Mouse (Mus musculus): ENCODE data around the gene Sept11. TPM values are rescaled to one million over a fixed set of nuclear protein-coding genes. Genes with fewer than 3 reads are reported as not detected.

Sept11 gene
- polyA plus RNA-seq, 1 experiment from 2014 or later = 33.9 TPM

DNA sequence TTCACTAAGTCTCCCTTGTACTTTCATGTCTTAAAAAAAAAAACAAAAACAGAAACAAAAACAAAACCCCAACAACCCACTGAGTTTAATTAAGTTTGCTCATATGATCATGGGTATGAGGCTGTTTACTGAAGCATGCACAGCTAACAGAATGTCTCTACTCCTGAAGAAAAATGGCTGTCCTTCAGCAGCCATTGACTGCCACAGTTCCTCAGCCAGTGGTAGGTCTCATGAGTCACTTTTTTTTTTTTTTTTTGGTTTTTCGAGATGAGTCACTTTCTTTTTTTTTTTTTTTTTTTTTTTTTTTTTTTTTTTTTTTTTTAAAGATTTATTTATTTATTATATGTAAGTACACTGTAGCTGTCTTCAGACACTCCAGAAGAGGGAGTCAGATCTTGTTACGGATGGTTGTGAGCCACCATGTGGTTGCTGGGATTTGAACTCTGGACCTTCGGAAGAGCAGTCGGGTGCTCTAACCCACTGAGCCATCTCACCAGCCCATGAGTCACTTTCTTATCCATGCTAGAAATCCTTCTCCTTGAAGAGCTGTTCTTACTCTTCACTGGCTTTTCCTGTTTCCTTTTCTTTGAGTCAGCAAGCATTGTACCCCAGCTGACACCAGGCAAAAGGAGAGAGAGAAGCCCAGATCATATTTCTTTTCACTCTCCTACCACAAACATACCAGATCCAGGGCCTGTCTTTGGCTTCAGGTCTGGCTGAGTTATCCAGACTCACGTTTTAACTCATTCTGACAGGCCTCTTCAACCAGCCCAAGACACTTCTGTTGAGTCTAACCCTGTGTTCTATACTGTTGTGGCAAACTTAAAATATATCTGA, 12.0 kb downstream of the Sept11 start:
- WGBS (ENCODE audit: missing documents) = 97% methylated on average over 3 of the region's 5 CpGs
- Histone ChIP-seq H3K36me3 (ENCODE audit: inconsistent target) (no peaks in the 10 kb centered on the region), H3K79me2 (ENCODE audit: inconsistent target) (peaks cover 91% of the 10 kb centered on the region), H3K4me3 (ENCODE audit: inconsistent target) (no peak overlapping the region), H3K27ac (peak overlapping the region; percentile 28; the same call in 1 of the 2 replicates)

GRCm38 (mm10) chr5:93106048-93106447, 12.8 kb downstream of the Sept11 start:
- no peaks in the 10 kb centered on the region for H3K36me3 ChIP-seq (ENCODE audit: inconsistent target)
- H3K27ac ChIP-seq = no peak overlapping the region
- peaks cover 91% of the 10 kb centered on the region for H3K79me2 ChIP-seq (ENCODE audit: inconsistent target)
- WGBS (ENCODE audit: missing documents) = 95% methylated on average over 4 of the region's 4 CpGs
- H3K4me3 ChIP-seq (ENCODE audit: inconsistent target) = no peak overlapping the region

GRCm38 (mm10) chr5:93108703-93109102, 15.5 kb downstream of the Sept11 start:
- WGBS (ENCODE audit: missing documents) = 79% methylated on average over 4 of the region's 4 CpGs
- no peak overlapping the region for H3K4me3 ChIP-seq (ENCODE audit: inconsistent target)
- no peaks in the 10 kb centered on the region for H3K36me3 ChIP-seq (ENCODE audit: inconsistent target)
- H3K27ac ChIP-seq = no peak overlapping the region
- H3K79me2 ChIP-seq (ENCODE audit: inconsistent target) = peaks cover 91% of the 10 kb centered on the region

- no peaks in the 10 kb centered on the region for H3K36me3 ChIP-seq (ENCODE audit: inconsistent target)
- H3K27ac ChIP-seq = no peak overlapping the region
- WGBS (ENCODE audit: missing documents) = 33% methylated on average over 2 of the region's 2 CpGs
These were observed 16.3 kb downstream of the Sept11 start for GRCm38 (mm10) chr5:93109555-93109954.

DNA sequence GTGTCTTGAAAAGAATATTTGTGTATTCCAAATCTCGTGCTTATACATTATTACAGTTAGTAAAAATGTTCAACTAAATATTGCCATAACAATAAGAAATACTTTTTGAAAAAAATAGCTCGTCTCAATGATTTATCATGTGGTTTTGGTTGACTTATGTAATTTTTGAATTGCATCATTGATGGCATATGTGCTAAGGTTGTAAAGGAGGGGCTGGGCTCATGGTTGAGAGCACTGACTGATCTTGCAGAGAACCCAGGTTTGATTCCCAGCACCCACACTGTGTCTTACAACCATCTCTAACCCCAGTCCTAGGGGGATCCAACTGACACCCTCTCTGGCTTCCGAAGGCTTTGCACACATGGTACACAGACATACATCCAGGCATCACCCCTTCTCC, 19.1 kb downstream of the Sept11 start:
- no peak overlapping the region for H3K27ac ChIP-seq
- H3K4me3 ChIP-seq (ENCODE audit: inconsistent target) = no peak overlapping the region
- no peaks in the 10 kb centered on the region for H3K36me3 ChIP-seq (ENCODE audit: inconsistent target)
- WGBS (ENCODE audit: missing documents) = 58% methylated on average over 3 of the region's 3 CpGs
- peaks cover 98% of the 10 kb centered on the region for H3K79me2 ChIP-seq (ENCODE audit: inconsistent target)

More at GRCm38 (mm10) chr5:93109555-93109954, 16.3 kb downstream of the Sept11 start:
- peaks cover 91% of the 10 kb centered on the region for H3K79me2 ChIP-seq (ENCODE audit: inconsistent target)
- H3K4me3 ChIP-seq (ENCODE audit: inconsistent target) = no peak overlapping the region

- Histone ChIP-seq H3K36me3 (ENCODE audit: inconsistent target) (no peaks in the 10 kb centered on the region), H3K79me2 (ENCODE audit: inconsistent target) (peaks cover 100% of the 10 kb centered on the region), H3K4me3 (ENCODE audit: inconsistent target) (no peak overlapping the region), H3K27ac (no peak overlapping the region)
- WGBS (ENCODE audit: missing documents) = 94% methylated on average over 5 of the region's 5 CpGs
These were observed 20.3 kb downstream of the Sept11 start for GRCm38 (mm10) chr5:93113517-93113916.

DNA sequence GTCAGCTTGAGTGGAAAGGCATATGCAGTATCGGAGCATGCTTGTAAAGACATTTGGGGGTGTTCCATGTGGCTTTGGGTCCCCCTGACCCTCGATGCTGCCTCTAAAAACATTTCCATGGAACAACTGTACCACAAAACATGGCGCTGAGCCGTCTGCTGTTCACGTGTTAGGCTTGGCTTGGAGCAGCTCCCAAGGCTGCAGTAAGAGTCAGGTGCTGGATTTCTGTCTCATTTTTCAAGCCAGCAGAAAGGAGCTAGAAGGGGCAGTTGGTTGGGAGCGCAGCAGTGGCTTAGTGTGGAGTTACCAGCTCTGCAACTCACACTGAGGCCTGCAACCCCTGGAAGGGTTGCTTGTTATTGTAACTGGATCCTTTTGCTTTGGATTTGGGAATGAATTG, 21.3 kb downstream of the Sept11 start:
- Histone ChIP-seq H3K79me2 (ENCODE audit: inconsistent target) (peaks cover 100% of the 10 kb centered on the region), H3K27ac (no peak overlapping the region), H3K4me3 (ENCODE audit: inconsistent target) (no peak overlapping the region), H3K36me3 (ENCODE audit: inconsistent target) (no peaks in the 10 kb centered on the region)
- 88% methylated on average over 6 of the region's 6 CpGs for WGBS (ENCODE audit: missing documents)

GRCm38 (mm10) chr5:93115059-93115458, 21.8 kb downstream of the Sept11 start:
- Histone ChIP-seq H3K4me3 (ENCODE audit: inconsistent target) (no peak overlapping the region), H3K79me2 (ENCODE audit: inconsistent target) (peaks cover 100% of the 10 kb centered on the region), H3K36me3 (ENCODE audit: inconsistent target) (no peaks in the 10 kb centered on the region), H3K27ac (no peak overlapping the region)
- 93% methylated on average over 6 of the region's 6 CpGs for WGBS (ENCODE audit: missing documents)

DNA sequence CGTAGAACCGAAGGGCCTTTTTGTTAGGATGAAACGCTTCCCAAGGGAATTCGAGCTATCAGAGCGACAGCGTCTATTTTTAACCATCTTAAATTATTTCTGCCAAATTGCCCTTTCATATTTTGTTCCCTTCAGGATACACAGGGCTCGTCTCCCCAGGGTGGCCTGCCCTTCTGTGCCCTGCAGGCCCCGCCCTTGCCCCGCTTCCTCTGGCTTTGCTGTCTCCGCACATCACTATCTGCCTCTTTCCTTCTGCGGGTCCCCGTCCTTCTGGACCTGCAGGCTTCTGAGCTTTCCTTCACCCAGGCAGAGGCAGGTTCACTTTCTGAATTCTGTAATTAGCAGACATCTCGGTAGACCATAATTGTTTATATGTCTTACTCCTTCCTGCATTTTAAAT, 22.6 kb downstream of the Sept11 start:
- Histone ChIP-seq H3K36me3 (ENCODE audit: inconsistent target) (no peaks in the 10 kb centered on the region), H3K79me2 (ENCODE audit: inconsistent target) (peaks cover 100% of the 10 kb centered on the region), H3K27ac (no peak overlapping the region), H3K4me3 (ENCODE audit: inconsistent target) (no peak overlapping the region)
- WGBS (ENCODE audit: missing documents) = 90% methylated on average over 13 of the region's 13 CpGs

DNA sequence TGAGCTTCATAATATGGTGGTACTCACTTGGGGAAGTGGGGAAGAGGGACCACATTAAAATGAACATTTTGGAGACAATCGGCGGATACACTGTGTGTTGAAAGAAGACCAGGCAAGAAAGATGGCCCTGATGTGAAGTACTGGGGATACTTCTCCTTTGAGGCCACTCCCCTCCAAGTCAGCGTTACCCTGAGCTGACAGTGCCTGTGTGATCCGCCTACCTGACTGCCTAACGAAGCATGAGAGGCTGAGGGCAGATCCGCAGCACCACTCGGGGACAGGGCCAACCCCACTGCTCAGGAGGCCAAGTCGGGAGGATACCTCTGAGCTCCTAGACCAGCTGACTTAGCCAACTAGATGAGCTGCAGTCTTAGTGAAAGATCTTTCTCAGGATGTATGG, 24.4 kb downstream of the Sept11 start:
- Histone ChIP-seq H3K36me3 (ENCODE audit: inconsistent target) (no peaks in the 10 kb centered on the region), H3K27ac (no peak overlapping the region), H3K79me2 (ENCODE audit: inconsistent target) (peaks cover 100% of the 10 kb centered on the region), H3K4me3 (ENCODE audit: inconsistent target) (no peak overlapping the region)
- 64% methylated on average over 8 of the region's 8 CpGs for WGBS (ENCODE audit: missing documents)

DNA sequence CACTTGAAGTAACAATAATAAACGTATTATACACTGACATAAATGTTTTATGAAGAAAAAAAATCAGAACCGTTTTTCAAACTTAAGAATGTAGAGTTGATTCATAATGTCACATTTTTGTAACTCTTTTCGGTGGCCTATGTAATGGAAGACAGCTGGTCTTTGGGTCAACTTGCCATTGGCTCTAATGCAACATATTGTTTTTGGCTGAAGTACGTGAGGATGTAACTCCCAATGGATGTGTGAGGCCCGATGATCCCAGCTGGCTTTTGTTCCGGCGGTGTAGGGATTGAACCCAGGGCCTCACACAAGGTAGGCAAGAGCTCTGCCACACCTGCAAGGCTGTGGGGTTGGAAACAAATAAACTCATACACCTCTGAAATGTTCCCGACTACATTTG, 28.4 kb downstream of the Sept11 start:
- Histone ChIP-seq H3K27ac (no peak overlapping the region), H3K36me3 (ENCODE audit: inconsistent target) (no peaks in the 10 kb centered on the region), H3K4me3 (ENCODE audit: inconsistent target) (no peak overlapping the region), H3K79me2 (ENCODE audit: inconsistent target) (peaks cover 100% of the 10 kb centered on the region)
- WGBS (ENCODE audit: missing documents) = 95% methylated on average over 8 of the region's 8 CpGs

- Histone ChIP-seq H3K4me3 (ENCODE audit: inconsistent target) (no peak overlapping the region), H3K79me2 (ENCODE audit: inconsistent target) (peaks cover 80% of the 10 kb centered on the region), H3K36me3 (ENCODE audit: inconsistent target) (no peaks in the 10 kb centered on the region), H3K27ac (no peak overlapping the region)
- WGBS (ENCODE audit: missing documents) = 90% methylated on average over 8 of the region's 9 CpGs
These were observed 31.0 kb downstream of the Sept11 start for GRCm38 (mm10) chr5:93124031-93124826.

DNA sequence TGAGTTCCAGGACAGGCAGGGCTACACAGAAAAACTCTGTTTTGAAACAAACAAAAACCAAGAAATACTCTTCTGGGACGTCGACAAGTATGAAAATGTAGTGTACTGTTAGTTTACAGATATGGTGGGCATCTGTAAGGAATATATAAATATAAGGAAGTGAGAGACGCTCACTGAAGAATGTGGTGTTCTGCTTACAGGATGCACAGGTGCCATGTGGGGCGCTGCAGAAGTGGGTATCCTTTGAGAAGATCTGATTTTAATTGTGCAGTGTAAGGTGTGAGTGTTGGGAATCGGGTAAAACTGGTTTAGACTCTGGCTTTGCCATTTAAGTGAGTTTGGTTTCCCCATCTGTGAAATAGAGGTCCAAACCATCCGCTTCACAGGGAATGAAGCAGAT, 32.1 kb downstream of the Sept11 start:
- H3K27ac ChIP-seq = no peak overlapping the region
- whole genome bisulfite sequencing (ENCODE audit: missing documents) = 86% methylated on average over 6 of the region's 6 CpGs
- peaks cover 76% of the 10 kb centered on the region for H3K79me2 ChIP-seq (ENCODE audit: inconsistent target)
- H3K36me3 ChIP-seq (ENCODE audit: inconsistent target) = no peaks in the 10 kb centered on the region
- no peak overlapping the region for H3K4me3 ChIP-seq (ENCODE audit: inconsistent target)

DNA sequence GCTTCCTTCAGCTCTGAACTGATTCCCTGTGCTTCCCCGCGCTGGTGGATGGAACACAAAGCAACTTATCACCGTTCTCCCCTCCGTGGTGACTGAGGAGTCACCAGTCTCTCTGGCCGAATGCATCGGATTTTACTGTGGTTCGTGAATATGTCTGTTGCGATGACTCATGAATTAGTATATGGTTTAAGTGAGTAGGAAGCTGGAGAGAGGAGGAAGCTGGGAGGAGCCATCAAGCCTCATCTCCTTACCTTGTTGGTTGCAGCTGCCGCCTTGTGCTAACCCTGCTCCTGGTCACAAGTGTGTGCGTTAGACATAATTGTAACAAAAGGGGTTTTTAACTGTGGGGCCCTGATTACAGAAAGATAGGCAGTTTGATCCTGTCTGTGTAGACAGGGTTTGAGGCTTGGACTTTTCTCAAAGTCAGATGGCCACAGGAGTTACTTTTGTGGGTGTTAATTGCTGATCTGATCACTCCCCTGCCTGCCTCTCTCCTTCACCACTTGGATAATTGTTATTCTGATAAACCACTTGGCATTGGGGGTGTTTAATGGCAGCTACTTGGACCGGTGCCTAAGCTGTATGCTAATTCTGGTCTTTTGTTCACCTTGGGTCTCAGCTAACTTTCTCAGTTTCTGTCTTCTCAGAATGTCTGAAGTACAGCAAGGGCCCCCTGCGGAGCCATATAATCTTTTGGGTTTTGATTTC, 33.1 kb downstream of the Sept11 start:
- H3K36me3 ChIP-seq (ENCODE audit: inconsistent target) = no peaks in the 10 kb centered on the region
- H3K4me3 ChIP-seq (ENCODE audit: inconsistent target) = no peak overlapping the region

More for the DNA sequence above, 33.1 kb downstream of the Sept11 start:
- Histone ChIP-seq H3K27ac (no peak overlapping the region), H3K79me2 (ENCODE audit: inconsistent target) (peaks cover 76% of the 10 kb centered on the region)
- 50% methylated on average over 12 of the region's 12 CpGs for WGBS (ENCODE audit: missing documents)

Data from macrophage (primary cell).